Mouse (Mus musculus): ENCODE results near the gene Gm10681. TPM values are rescaled to one million over a fixed set of nuclear protein-coding genes. Genes with fewer than 3 reads are reported as not detected.

The Gm10681 gene
- not detected in 2 replicates for polyA plus RNA-seq (2012; rRNA removed; ENCODE audit: low replicate concordance)

GRCm38 (mm10) chr3:98588707-98589106, at the start of gene Gm10681:
Gm10681 (minus strand) TSS chr3:98588807.

DNA sequence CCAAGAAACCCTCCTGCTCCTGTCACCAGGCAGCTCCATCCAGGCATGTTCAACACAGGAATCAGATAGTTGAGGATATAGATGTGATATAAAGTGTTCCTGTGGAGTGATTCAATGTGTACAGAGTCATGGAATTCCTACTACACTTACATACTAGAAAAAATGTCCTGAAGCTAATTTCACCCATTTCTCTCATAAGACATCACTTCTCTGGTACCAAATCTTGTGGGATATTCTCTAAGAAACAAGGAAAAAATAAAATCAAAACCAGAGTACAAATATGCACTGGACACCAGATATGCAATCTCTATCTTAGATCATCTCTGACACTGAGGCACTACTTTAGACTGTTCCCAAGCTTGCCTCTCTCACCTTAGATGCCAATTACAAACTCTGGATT, 41.5 kb upstream of the Gm10681 start, which contains the start of gene Hsd3b5:
Gene Hsd3b5, minus strand, starts transcription at position 101 of the 400 bp plus-strand sequence.

GRCm38 (mm10) chr3:98510414-98510813, 78.2 kb downstream of the Gm10681 start, which contains the start of gene Hsd3b4:
Hsd3b4 (minus strand) TSS chr3:98510514.

Other genes starting within 250 kb of the Gm10681 start
- gene Phgdh, start 248.8 kb downstream of the Gm10681 start, polyA plus RNA-seq (2012; rRNA removed; ENCODE audit: low replicate concordance): 150 and 590 TPM in 2 replicates
- gene Zfp697, start 206.3 kb downstream of the Gm10681 start, polyA plus RNA-seq (2012; rRNA removed; ENCODE audit: low replicate concordance): 5.8 and 5.9 TPM in 2 replicates
- not detected in 2 replicates for gene Gm4450, start 131.7 kb downstream of the Gm10681 start, polyA plus RNA-seq (2012; rRNA removed; ENCODE audit: low replicate concordance)
- gene Hsd3b4, start 78.3 kb downstream of the Gm10681 start, polyA plus RNA-seq (2012; rRNA removed; ENCODE audit: low replicate concordance): not detected in 2 replicates
- not detected in 2 replicates for gene Hsd3b5, start 41.4 kb upstream of the Gm10681 start, polyA plus RNA-seq (2012; rRNA removed; ENCODE audit: low replicate concordance)
- not detected in 2 replicates for gene Hsd3b2, start 135.7 kb upstream of the Gm10681 start, polyA plus RNA-seq (2012; rRNA removed; ENCODE audit: low replicate concordance)
- gene Hsd3b3, start 174.3 kb upstream of the Gm10681 start, polyA plus RNA-seq (2012; rRNA removed; ENCODE audit: low replicate concordance): not detected in 2 replicates
- gene Hsd3b6, start 225.6 kb upstream of the Gm10681 start, polyA plus RNA-seq (2012; rRNA removed; ENCODE audit: low replicate concordance): not detected in 2 replicates

Measured in subcutaneous adipose tissue, adult 2 months (tissue).